Mouse (Mus musculus): Measurements from ENCODE around the gene Inca1. TPM values are rescaled to one million over a fixed set of nuclear protein-coding genes. Genes with fewer than 3 reads are reported as not detected.

The Inca1 gene
- total and polyA plus RNA-seq, 3 experiments = 0.35 to 2.2 TPM; not detected in 1

DNA sequence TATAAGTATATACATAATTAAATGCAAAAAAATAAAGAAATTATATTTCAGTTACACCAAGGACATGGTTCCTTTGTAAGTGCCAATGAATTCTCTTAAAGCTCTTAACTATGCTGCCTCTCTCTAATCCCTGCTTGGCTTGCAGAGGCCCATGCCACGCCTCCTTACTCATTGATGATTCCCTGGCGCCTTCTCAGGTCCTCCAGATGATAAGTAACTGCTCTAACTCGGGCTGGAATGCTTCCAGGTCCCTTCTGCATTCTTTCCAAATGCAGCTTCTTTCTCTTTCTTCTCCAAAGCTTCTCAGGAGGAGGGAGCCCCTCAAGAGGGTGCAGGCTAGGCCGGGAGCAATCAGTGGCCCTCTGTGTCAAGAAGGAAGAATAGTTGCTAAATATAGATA lies 10.4 kb downstream of the Inca1 start:
- Histone ChIP-seq H3K27ac (ENCODE audit: control insufficient read depth, low read depth, low read length) (no peak overlapping the region), H3K79me2 (ENCODE audit: control insufficient read depth, insufficient read depth, low read length, poor library complexity) (peaks cover 4% of the 10 kb centered on the region; the same call in 1 of the 2 replicates), H3K4me3 (ENCODE audit: control insufficient read depth in 1 of 2, insufficient read depth in 1 of 2, low read depth in 2 of 2, low read length in 2 of 2) (no peak overlapping the region), H3K9me3 (replicated peaks; ENCODE audit: insufficient read depth, low read length) (no peaks in the 10 kb centered on the region), H3K4me1 (ENCODE audit: control insufficient read depth in 1 of 2, insufficient read depth in 2 of 2, low read length in 2 of 2) (peaks cover 0 to 9% of the 10 kb centered on the region in 2 experiments; a peak in 2 of 4 replicates), H3K9ac (ENCODE audit: control insufficient read depth, low read depth, low read length, poor library complexity, severe bottlenecking) (no peak overlapping the region), H3K36me3 (ENCODE audit: control insufficient read depth in 1 of 2, insufficient read depth in 2 of 2, low read length in 2 of 2) (peaks cover 0 to 5% of the 10 kb centered on the region in 2 experiments; a peak in 2 of 4 replicates), H3K27me3 (ENCODE audit: control insufficient read depth in 1 of 2, insufficient read depth in 2 of 2, low read length in 2 of 2) (no peaks in the 10 kb centered on the region)
- no peak for TF ChIP-seq NELFE (IDR thresholded peaks at IDR 0.05; ENCODE audit: low read depth, low read length)
- no peak for TF ChIP-seq MAX (IDR thresholded peaks at IDR 0.05; ENCODE audit: low read length)
- TF ChIP-seq KAT2A (conservative IDR thresholded peaks at IDR 0.05; ENCODE audit: low read depth, low read length) = no peak
- no peak for TF ChIP-seq CHD2 (IDR thresholded peaks at IDR 0.05; ENCODE audit: low read length)
- no peak for TF ChIP-seq TBP (IDR thresholded peaks at IDR 0.05; ENCODE audit: low read depth, low read length)
- no peak for TF ChIP-seq TAL1 (IDR thresholded peaks at IDR 0.05; ENCODE audit: low read length)
- TF ChIP-seq NRF1 (IDR thresholded peaks at IDR 0.05; ENCODE audit: insufficient read depth, low read depth, low read length, poor library complexity, severe bottlenecking) = no peak
- no peak for TF ChIP-seq POLR2AphosphoS5 (IDR thresholded peaks at IDR 0.05; ENCODE audit: borderline replicate concordance, low read depth, low read length)
- no peak for TF ChIP-seq EP300 (IDR thresholded peaks at IDR 0.05; ENCODE audit: low read depth in 1 of 2, low read length in 2 of 2)
- TF ChIP-seq MYC (IDR thresholded peaks at IDR 0.05; ENCODE audit: low read depth, low read length) = no peak
- no peak for DNase-seq (ENCODE audit: low read depth, low spot score)

DNA sequence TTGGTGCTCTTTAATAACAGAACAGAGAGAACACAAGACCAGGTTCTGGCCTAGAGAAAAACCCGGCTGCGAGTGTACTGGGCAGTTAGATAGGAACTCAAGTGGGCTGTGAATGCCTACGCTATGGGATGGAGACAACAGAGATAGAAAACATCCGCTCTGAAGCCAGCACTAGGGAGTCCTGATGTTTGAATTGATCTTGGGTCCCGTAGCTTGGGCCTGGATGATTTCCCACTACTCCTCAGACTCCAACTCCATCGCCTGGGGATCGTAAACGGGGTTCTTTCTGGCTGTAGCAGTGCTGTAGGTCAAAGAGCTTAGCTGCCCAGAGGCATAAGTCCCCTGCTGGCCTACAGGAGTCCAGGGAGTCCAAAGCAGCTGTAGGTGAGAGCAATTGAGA lies 11.6 kb downstream of the Inca1 start:
- H3K4me3 ChIP-seq (ENCODE audit: control insufficient read depth in 1 of 2, insufficient read depth in 1 of 2, low read depth in 2 of 2, low read length in 2 of 2) = peak overlapping the region; percentile 63 to 79
- no peak for DNase-seq (ENCODE audit: low read depth, low spot score)
- H3K9me3 ChIP-seq (replicated peaks; ENCODE audit: insufficient read depth, low read length) = no peaks in the 10 kb centered on the region
- H3K4me1 ChIP-seq (ENCODE audit: control insufficient read depth in 1 of 2, insufficient read depth in 2 of 2, low read length in 2 of 2) = peaks cover 0 to 9% of the 10 kb centered on the region in 2 experiments; a peak in 2 of 4 replicates
- no peak overlapping the region for H3K27ac ChIP-seq (ENCODE audit: control insufficient read depth, low read depth, low read length)
- peak overlapping the region; percentile 86 for H3K9ac ChIP-seq (ENCODE audit: control insufficient read depth, low read depth, low read length, poor library complexity, severe bottlenecking)
- TF ChIP-seq TBP (IDR thresholded peaks at IDR 0.05; ENCODE audit: low read depth, low read length) = no peak
- TF ChIP-seq ETS1 (IDR thresholded peaks at IDR 0.05; ENCODE audit: low read depth, low read length) = no peak
- no peak for TF ChIP-seq SIN3A (IDR thresholded peaks at IDR 0.05; ENCODE audit: low read length)
- TF ChIP-seq POLR2A (IDR thresholded peaks at IDR 0.05; ENCODE audit: control insufficient read depth in 1 of 2, insufficient read depth in 1 of 2, low read depth in 1 of 2, low read length in 2 of 2, poor library complexity in 1 of 2) = no peak
- no peak for TF ChIP-seq RAD21 (IDR thresholded peaks at IDR 0.05; ENCODE audit: low read depth, low read length)
- no peak for TF ChIP-seq MXI1 (IDR thresholded peaks at IDR 0.05; ENCODE audit: low read depth, low read length)
- TF ChIP-seq MAZ (IDR thresholded peaks at IDR 0.05; ENCODE audit: low read depth, low read length) = no peak
- TF ChIP-seq UBTF (IDR thresholded peaks at IDR 0.05; ENCODE audit: borderline replicate concordance, insufficient read depth, low read depth, low read length) = no peak
- TF ChIP-seq BHLHE40 (IDR thresholded peaks at IDR 0.05; ENCODE audit: borderline replicate concordance, low read depth, low read length) = no peak
- no peak for TF ChIP-seq SMC3 (IDR thresholded peaks at IDR 0.05; ENCODE audit: low read depth, low read length)
- TF ChIP-seq POLR2AphosphoS5 (IDR thresholded peaks at IDR 0.05; ENCODE audit: borderline replicate concordance, low read depth, low read length) = no peak
- no peak for TF ChIP-seq ELF1 (IDR thresholded peaks at IDR 0.05; ENCODE audit: low read depth, low read length)
- TF ChIP-seq ZNF384 (IDR thresholded peaks at IDR 0.05; ENCODE audit: low read depth, low read length) = no peak
- TF ChIP-seq ZC3H11A (IDR thresholded peaks at IDR 0.05; ENCODE audit: low read depth, low read length) = no peak
- no peak for TF ChIP-seq GATA1 (IDR thresholded peaks at IDR 0.05; ENCODE audit: low read depth, low read length)
- peaks cover 0 to 5% of the 10 kb centered on the region in 2 experiments; a peak in 2 of 4 replicates for H3K36me3 ChIP-seq (ENCODE audit: control insufficient read depth in 1 of 2, insufficient read depth in 2 of 2, low read length in 2 of 2)
- peaks cover 4% of the 10 kb centered on the region; the same call in 1 of the 2 replicates for H3K79me2 ChIP-seq (ENCODE audit: control insufficient read depth, insufficient read depth, low read length, poor library complexity)
- no peaks in the 10 kb centered on the region for H3K27me3 ChIP-seq (ENCODE audit: control insufficient read depth in 1 of 2, insufficient read depth in 2 of 2, low read length in 2 of 2)

All from MEL (cell line).